ENCODE assay signal across 8 mouse cellular contexts in genomic region chr15:92231386-92231785, GRCm38 (mm10).
DNase-seq lines count a peak whose midpoint lies in the region; ATAC-seq and TF ChIP-seq lines count a peak whose summit lies in the region.

No protein-coding gene starts in this region.

- H3K9ac ChIP-seq in forebrain, embryonic 11.5 days (ENCODE audit: low read length), result no peak overlapping the region
- H3K9ac ChIP-seq in forebrain, embryonic 12.5 days, result no peak overlapping the region
- no peak overlapping the region for H3K9ac ChIP-seq in lung, embryonic 14.5 days

- DNase-seq in forebrain, embryonic 11.5 days (ENCODE audit: low spot score), result no peak
- DNase-seq in lung, embryonic 14.5 days, result peak; percentile 86
- no peak for DNase-seq in lung, postnatal 4 days
- peak; percentile 1 for DNase-seq in c-Kit-positive CD71-positive TER-119-positive erythroid progenitor cells, embryonic 14.5 days (ENCODE audit: low spot score)
- peak; percentile 21 for DNase-seq in naive thymus-derived CD4-positive, alpha-beta T cell, adult 2 months (ENCODE audit: low read depth)
- DNase-seq in right cerebral cortex, postnatal 36 days (ENCODE audit: low spot score in 2 of 2), result no peak
- DNase-seq in urinary bladder, postnatal 25 days (ENCODE audit: low spot score), result no peak

- ATAC-seq in forebrain, embryonic 11.5 days (replicated peaks; ENCODE audit: low FRiP score), result 0 out of 2 replicates have a peak, but pooled peaks have one; percentile 46
- ATAC-seq in forebrain, embryonic 12.5 days (ENCODE audit: low FRiP score), result no peak
- ATAC-seq in lung, embryonic 14.5 days (ENCODE audit: insufficient read depth), result peak; percentile 62; the same call in 1 of the 2 replicates

- H3K4me1 ChIP-seq in forebrain, embryonic 11.5 days (replicated peaks; ENCODE audit: control insufficient read depth, insufficient read depth, low read length), result no peaks in the 10 kb centered on the region
- no peaks in the 10 kb centered on the region for H3K4me1 ChIP-seq in forebrain, embryonic 12.5 days
- no peaks in the 10 kb centered on the region for H3K4me1 ChIP-seq in lung, embryonic 14.5 days (ENCODE audit: insufficient read depth)

- H3K36me3 ChIP-seq in forebrain, embryonic 11.5 days (ENCODE audit: control insufficient read depth, insufficient read depth, low read length), result no peaks in the 10 kb centered on the region
- no peaks in the 10 kb centered on the region for H3K36me3 ChIP-seq in forebrain, embryonic 12.5 days (replicated peaks)
- no peaks in the 10 kb centered on the region for H3K36me3 ChIP-seq in lung, embryonic 14.5 days (ENCODE audit: insufficient read depth)

- WGBS in forebrain, embryonic 11.5 days, result 19% methylated on average over 7 of the region's 7 CpGs
- 22% methylated on average over 7 of the region's 7 CpGs for WGBS in forebrain, embryonic 12.5 days
- WGBS in lung, embryonic 14.5 days, result 17% methylated on average over 7 of the region's 7 CpGs

- TF ChIP-seq CTCF in lung, embryonic 14.5 days (IDR thresholded peaks at IDR 0.05; ENCODE audit: low read depth), result peak; percentile 79

- no peaks in the 10 kb centered on the region for H3K27me3 ChIP-seq in forebrain, embryonic 11.5 days (ENCODE audit: control insufficient read depth, insufficient read depth, low read length)
- H3K27me3 ChIP-seq in forebrain, embryonic 12.5 days, result no peaks in the 10 kb centered on the region
- H3K27me3 ChIP-seq in lung, embryonic 14.5 days (ENCODE audit: insufficient read depth, low read length), result no peaks in the 10 kb centered on the region

- no peak overlapping the region for H3K4me3 ChIP-seq in forebrain, embryonic 11.5 days (ENCODE audit: low read depth, low read length)
- no peak overlapping the region for H3K4me3 ChIP-seq in forebrain, embryonic 12.5 days (replicated peaks)
- no peak overlapping the region for H3K4me3 ChIP-seq in lung, embryonic 14.5 days (ENCODE audit: low read depth, low read length)

- H3K4me2 ChIP-seq in forebrain, embryonic 11.5 days (ENCODE audit: low read depth, low read length, severe bottlenecking), result no peak overlapping the region
- H3K4me2 ChIP-seq in forebrain, embryonic 12.5 days, result no peak overlapping the region
- H3K4me2 ChIP-seq in lung, embryonic 14.5 days, result no peak overlapping the region

- H3K27ac ChIP-seq in forebrain, embryonic 11.5 days (ENCODE audit: low read depth, low read length), result no peak overlapping the region
- H3K27ac ChIP-seq in forebrain, embryonic 12.5 days, result no peak overlapping the region
- H3K27ac ChIP-seq in lung, embryonic 14.5 days (ENCODE audit: low read depth), result no peak overlapping the region

- H3K9me3 ChIP-seq in forebrain, embryonic 11.5 days (ENCODE audit: control insufficient read depth, low read length), result no peaks in the 10 kb centered on the region
- H3K9me3 ChIP-seq in forebrain, embryonic 12.5 days, result no peaks in the 10 kb centered on the region
- H3K9me3 ChIP-seq in lung, embryonic 14.5 days (ENCODE audit: low read depth, low read length), result no peaks in the 10 kb centered on the region

Comparison
In these comparisons a context has a peak if more than half of its experiments do, and no peak if none do; other contexts are left out.
1. DNase-seq: peak in lung, embryonic 14.5 days (single experiment), c-Kit-positive CD71-positive TER-119-positive erythroid progenitor cells, embryonic 14.5 days (single experiment) and naive thymus-derived CD4-positive, alpha-beta T cell, adult 2 months (single experiment); none in forebrain, embryonic 11.5 days (single experiment), lung, postnatal 4 days (0 of 2), right cerebral cortex, postnatal 36 days (0 of 2) and urinary bladder, postnatal 25 days (single experiment).